Mouse (Mus musculus) spleen, embryonic (tissue): ENCODE data around the gene Aven.

Experiments
- CTCF ChIA-PET: fragments of 350-600 bp; sonication (Branson Sonifier 250); formaldehyde crosslinking; loops from one replicate; lab custom pipeline; 2022; lab: Charles Lee

Gene Aven

DNA sequence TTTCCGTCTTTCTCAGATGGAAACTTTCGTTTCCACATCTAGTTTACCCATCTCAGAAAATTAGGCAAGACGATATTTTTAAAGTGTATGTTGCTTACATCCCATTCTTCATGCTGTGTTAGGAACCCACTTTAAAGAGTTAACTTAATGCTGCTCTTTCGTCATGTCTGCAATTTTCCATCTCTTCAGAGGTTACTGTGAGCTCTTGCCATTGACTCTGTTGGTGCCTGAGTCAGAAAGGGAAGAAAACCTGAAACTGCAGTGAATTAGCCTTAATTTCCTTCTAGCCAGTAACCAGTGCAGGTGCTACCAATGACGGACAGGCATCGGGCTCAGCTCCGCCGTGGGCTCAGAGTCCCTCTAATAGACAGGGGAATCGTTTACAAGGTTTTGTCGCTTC, 63.8 kb downstream of the Aven start:
- CTCF ChIA-PET = no interaction called here

DNA sequence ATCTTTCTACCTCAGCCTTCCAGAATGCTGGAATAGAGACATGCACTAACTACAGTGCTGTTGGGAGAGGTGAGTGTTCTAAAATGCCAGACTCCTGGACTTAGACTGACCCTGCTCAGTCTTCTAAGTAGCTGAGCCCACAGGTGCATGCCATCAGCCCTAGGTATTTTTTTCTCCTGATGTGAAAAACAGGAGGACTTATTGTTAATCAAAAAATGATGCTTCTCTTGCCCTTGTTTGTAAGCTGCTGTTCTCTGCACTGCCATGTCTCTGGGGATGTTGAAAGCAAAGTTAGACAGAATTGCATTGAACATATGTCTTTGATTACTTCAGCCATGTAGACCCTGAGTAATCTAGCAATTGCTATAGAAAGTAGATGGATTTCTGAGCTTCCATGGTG, 64.7 kb downstream of the Aven start:
- CTCF ChIA-PET = no interaction called here

DNA sequence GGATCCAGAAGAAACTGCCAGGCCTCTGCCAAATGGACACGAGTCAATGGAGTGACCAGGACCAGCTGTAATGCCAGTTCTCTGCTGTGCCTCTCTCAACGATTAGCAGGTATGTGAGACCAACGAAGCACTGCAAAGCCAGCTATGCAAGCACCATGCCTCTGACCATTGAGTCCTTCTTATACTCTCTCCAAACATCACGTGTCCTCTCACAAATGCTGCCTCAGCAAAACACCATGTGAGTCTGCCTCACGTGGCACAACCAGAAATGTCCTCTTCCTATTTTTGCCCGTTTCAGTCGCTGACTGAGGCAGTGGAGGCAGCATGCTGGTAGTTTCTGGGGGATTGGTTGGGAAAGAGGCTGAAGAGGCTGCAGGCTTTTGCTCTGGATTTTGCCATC, 68.8 kb downstream of the Aven start:
- CTCF ChIA-PET = no interaction called here

DNA sequence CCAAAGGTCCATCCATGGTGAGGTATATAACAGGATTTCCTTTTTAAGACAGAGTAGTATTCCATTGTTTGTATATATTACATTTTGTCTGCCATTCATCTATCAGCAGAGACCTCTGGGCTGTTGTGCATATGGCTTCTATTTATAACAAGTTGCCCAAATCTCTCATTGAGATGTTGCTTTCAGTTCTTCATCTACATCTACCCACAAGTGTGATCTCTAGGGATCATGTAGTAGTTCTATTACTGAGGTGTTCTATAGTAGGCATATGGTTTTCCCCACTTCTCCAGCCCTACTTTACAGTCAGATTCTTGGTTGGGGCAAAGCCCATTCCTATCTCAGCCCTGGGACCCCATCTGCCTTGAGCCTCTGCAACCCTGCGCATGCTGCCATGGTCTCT, 72.3 kb downstream of the Aven start:
- CTCF ChIA-PET = no interaction called here

DNA sequence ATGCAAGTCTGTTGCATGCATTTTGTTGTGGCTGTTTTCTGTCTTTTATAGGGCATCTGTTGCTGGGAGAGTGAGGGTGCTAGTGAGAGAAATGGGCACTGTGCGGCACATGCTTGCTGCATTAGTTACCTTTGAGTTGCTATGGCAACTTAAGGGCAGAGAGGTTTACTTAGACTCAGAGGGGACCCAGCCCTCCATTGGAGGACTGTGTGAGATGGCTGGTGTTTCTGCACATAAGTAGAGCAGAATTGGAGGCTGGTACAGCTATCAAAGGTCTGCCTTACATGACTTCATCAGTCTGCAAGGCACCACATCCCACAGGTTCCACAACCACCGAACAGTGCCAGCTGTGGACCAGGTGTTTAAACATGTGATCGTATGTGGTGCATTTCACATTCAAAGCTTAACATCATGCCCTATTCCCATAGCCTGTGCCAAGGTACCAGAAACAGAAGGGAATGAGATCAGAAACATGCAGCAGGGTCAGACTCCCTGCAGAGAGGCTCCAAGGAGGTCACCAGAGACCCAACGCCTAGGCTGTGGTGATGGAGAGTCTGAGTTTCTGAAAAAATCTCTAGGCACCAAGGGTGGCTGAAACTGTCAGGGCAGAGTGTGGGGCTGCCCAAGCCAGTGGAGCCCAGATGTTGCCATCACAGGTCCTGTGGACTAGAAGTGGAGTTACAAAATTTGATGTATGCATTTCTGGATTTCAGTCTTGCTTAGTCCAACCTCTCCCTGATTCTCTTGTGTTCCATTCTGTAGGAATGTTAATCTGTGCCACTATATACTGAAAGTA, 73.7 kb downstream of the Aven start:
- CTCF ChIA-PET = no interaction called here

DNA sequence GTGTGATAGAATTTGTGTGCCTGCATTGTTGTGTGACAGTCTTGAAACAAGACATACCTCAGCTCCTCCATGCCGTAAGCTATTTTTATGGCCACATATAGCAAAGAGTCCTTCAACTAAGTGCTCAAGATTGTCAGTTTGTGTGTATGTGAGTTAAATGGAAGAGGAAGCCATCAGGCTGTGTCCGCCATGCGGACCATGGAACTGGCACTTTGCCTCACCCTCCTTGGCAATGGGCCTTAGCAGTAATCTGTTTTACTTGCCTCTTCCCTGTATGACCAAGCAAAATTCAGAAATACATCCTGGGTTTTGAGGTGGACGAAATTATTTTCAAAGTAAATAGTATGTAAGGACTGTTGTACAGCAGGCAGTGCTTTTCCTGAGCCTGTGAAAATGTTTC, 75.0 kb downstream of the Aven start:
- CTCF ChIA-PET = no interaction called here

DNA sequence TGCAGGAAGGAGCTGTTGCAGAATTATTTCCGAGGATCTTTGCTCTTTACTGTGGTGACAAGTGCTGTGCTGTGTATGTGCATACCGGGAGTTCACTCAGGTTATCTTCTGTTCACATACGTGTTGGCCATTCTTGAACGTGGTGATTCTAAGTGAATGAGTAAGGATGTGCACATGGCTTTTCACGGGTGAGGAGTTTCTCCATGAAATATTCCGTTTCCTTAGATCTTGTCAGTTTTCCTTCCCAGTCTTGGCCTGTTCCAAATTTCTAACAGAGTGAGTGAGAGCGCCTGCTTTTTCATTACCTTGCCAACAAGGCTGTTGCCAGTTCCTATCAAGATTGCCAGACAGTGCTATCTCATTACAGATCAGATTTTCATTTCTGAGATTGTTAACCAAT, 98.2 kb downstream of the Aven start:
- CTCF ChIA-PET = no interaction called here

DNA sequence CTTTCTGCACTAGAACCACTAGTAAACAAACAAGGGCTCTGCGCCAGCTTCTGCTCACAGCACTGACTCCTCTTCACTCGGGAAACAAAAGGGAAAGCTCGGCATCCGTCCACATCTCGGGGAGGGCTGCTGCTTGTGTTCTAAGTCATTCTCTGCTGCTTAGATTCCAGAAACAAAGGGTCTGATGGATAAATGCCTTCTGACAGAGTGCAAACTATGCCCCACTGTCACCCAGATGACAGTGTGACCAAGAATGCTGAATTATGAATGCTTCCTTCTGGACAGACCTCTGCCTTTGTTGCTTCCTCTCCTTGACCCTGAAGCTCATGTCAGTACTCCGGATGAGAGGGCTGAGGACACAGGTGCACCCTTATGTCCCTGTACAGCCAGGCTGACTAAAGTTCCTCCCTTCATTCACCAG, 98.7 kb downstream of the Aven start:
- CTCF ChIA-PET = no interaction called here

DNA sequence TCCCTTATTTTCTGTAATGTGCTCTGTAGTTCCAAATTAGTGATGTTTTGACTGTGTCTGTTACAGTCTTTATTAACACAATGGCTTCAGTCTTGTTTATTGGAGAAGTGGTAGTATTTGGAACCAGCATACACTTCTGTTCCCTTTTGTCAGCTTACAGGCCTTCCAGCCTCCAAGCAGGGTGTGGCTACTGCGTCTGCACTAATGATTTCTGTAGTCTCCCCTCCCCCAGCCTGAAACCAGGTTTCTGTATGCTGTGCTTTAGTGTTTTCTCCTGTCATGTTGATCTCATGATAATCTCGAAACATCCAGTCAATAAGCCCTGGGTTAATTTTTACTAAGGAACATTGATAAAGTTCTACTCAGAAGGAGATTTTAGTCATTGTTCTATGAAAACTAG, 100.6 kb downstream of the Aven start:
- CTCF ChIA-PET = no interaction called here

DNA sequence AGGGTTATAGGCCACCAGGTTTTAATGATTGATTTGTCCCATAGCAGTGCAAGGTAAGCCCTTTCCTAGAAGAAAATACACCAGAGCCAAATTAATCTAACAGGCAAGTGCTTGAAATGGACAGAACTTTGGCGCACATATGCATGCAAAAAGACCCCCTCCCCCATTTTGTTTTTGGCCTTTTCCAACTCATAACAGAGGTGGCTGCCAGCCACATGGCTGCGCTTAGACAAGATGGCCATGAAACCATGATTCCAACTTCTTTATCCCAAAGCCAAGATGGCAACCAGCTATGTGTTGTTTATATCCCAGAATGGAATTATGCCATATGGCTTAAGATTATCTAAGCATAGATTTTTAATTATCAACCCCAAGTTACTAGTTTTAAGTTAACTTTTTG, 101.0 kb downstream of the Aven start:
- CTCF ChIA-PET = no interaction called here

DNA sequence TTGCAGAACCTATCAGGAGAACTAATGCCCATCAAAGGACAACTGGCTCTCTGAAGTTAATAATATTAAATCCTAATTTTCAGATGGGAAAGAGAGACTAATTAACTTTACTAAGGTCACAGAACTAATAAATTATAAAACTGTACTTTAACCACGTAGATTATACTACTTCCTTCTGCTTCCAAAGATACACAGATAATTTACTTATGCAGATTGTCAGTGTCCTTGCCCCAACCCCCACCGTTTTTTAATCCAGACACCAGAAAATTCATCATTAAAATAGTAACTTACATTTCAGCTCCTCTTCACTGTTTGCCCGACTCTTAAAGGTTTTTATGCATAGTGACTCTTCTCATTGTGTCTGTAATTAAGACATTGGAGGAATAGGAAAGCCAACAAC, 103.0 kb downstream of the Aven start:
- CTCF ChIA-PET = no interaction called here

DNA sequence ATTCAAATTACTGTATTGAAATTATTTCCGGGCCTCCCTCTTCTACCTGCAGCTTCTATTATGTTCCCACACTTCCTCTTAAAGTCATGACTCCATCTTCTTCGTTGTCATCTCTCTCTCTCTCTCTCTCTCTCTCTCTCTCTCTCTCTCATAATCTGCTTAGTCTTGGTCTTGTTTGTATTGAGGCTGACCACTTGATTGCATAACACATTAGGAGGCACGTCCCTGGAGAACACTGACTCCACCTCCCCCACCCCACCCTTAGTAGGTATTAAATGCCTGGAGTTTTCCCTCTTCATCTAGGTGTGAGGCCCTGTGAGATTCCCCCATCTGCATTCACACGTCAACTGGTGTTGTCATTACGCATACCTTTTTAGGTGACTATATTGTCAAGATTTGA, 103.7 kb downstream of the Aven start:
- CTCF ChIA-PET = no interaction called here

DNA sequence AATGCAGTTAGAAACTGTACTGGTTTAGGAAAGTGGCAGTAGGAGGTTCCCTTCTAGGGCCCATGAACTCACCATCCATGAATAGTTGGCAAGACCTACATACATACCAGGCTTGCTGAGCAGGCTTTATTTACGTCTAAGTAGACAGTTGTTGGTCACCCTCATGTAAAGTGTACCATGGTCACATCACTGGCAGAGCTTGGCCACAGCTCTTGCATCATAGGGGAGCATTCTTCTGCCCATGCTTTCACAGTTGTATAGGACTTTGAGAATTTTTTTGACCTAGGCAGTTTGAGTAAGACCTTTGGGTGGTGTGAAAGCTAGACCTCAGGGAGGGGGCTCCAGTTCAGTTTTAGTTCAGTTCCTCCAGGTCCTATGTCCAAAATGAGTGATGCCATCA, 104.3 kb downstream of the Aven start:
- CTCF ChIA-PET = no interaction called here

DNA sequence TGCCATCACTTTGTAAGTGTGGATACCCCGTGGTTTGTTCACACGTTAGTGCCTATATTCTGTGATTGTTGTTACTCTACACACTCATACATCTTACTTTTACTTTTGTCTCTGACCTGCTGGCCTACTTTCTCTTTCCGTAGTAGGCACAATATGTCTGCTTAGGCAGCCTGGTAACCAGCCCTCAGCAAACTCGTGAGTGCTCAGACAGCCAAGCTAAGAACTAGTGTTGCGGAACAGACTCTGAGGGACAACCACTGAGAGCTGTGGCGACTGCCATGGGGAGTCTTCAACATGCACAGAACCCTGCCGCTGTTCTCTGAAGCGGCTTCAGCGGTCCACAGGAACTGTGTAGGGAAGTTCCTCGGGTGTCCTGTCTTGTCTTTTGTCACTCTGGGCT, 107.5 kb downstream of the Aven start:
- CTCF ChIA-PET = no interaction called here

DNA sequence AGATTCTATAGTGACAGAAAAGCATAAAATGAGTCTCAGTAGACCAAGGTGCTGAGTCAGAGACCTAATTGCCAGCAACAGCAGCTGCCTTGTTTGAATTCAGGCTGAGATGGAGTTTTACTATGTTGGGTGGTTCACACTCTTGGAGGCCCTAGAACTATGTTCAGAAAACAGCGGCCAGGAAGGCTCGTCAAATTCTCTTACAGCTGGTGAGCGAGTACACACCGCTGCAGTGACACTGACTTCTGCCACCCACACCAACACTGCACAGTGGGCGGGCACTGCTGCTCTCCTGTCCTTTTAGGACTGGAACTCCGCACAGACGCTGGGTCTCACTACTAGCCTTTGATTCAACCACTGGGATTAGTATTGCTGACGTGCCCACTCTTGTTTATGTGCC, 109.7 kb downstream of the Aven start:
- CTCF ChIA-PET = no interaction called here

DNA sequence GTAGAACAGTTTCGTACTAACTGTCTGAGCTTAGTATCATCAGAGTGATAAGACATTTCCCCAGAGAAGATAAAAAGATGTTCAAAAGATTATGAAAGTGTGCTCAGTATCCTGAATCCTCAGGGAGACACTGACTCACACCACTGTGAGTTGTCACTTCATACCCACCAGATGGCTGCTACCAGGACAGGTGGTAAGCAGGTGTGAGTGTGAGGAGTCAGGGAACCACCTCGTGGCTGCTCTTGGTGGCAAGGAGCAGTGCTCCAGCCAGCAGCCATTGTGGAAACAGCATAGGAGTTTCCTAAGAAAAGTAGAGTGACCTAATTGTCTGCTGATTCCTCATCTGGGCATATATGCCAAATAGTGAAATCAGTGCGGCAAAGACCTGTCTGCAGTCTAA, 113.8 kb downstream of the Aven start:
- CTCF ChIA-PET = no interaction called here

DNA sequence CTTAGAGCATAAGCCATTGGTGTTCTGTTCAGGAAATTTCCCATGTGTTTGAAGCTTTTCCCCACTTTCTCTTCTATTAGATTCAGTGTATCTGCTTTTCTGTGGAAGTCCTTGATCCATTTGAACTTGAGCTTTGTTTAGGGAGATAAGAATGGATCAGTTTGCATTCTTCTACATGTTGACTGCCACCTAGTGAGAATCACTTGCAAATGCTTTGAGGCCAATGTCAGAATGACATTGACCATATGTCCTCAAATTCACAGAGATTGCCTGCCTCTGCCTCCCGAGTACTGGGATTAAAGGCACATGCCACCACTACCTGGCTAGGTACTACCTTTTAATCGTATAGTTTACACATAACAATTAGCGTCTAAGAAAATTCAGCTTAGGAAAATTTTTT, 119.9 kb downstream of the Aven start:
- CTCF ChIA-PET = interaction anchor here (0.7 kb wide), 2 partner anchors 27 to 99 kb away, joined by 3 to 4 read pairs; no protein-coding TSS in a partner anchor

DNA sequence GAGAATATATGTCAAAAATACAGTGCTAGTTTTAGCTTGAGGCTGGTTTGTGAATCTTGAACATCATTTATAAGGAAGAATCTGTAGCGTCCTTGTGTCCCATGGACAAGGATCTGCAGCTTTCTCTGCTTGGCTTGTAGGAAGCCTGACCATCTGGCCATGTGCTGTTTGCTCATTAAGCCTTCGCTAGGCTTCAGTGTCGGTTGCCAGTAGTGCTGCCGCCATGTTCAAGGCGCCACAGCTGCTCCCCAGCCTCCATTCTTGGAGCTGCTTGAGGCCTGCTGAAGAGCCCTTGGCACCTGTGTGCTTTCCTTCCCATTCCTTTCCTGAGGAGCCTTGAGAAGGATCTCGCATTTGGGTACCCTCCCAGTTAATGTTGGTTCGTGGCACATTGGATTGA, 121.6 kb downstream of the Aven start:
- CTCF ChIA-PET = no interaction called here

DNA sequence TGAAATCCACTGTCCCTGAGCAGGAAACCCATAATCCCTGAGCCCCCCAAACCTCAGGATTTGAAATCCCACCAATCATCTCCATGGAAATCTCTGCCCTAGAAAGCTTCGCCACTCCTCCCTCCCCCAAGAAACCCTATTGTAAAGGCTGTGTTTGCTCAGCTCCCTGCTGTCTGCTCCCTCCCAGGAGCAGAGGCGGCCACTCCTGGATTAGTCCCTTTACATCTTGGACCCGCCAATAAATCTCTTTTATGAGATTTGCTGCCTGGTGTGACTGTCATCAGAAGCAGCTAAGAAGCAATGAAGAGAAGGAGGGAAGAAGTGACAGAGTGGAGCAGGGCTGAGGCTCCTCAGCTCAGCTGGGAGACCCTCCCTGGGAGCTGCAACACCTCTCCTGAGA, 124.4 kb downstream of the Aven start:
- CTCF ChIA-PET = no interaction called here

DNA sequence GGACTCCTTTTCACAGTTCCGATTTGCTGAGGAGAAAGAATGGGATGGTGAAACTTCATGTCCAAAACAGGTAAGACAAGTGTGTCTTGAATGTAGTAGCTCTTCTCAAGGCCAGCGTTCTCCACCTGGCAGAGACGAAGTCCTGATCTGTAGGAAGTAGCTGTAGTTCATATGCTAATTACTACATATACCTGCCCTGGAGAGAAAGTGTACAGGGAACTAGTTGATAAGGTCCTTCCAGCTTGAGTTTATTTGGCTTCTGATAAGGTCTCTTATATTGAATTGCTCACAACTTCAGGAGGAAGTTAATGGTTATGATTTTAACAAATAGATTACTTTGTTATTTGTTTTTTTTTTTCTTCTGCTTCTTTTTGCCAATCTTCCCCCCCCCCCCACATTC, 132.4 kb downstream of the Aven start:
- CTCF ChIA-PET = interaction anchor here (0.7 kb wide), 1 partner anchor 31 kb away, joined by 8 read pairs; no protein-coding TSS in a partner anchor

DNA sequence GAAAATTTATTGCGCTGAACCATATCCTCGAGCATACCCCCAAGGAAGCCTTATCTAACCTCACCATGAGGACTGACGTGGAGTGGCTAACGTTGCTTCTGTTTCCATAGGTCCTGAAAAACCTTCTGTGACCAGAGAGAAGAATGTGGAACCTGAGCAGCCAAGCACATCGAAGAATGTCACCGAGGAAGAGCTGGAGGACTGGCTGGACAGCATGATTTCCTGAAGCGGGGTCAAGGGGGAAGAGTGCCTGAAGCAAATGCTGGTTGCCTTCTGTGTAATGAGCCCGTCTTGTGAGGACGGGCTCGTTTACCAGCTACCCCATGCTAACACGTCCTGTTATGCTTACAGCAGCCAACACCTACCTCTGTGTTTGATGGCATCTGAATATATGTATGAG, 137.9 kb downstream of the Aven start:
- CTCF ChIA-PET = no interaction called here

DNA sequence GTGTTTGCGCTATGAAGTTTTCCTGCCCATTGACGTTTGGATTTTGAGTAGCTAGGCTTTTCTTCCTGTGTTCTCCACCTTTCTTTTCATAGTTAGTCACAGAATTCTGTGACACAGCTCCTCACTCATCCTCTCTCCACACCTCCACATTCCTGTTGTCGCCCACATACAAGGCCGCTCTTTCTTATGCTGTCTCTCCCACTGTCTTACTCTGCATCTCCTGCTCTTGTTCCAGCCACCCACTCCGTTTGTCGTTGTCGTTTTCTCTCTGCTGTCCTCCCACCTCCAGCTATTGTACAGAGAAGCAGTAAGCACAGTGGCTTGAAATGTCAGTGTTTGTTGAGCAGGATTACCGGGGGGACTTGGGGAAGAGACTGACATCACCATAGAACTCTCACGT, 139.8 kb downstream of the Aven start:
- CTCF ChIA-PET = no interaction called here

DNA sequence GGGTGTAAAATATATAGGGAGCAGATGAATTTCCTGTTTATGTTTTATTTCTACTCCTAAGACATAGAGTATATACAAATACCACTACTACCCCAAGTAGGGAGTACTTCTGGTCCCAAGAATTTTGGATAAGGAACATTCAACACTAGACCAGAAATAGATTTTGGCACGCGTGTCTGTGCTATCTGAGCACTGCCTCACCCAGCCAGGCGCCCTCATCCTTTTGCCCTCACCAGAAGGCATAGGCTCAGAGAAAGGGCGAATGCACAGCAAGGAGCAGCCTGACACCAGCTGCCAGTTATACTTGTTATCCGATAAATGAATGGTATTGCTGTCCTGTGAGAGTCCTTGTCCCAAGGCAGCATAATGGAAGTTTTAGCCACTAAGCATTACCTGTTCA, 144.4 kb downstream of the Aven start:
- CTCF ChIA-PET = no interaction called here

DNA sequence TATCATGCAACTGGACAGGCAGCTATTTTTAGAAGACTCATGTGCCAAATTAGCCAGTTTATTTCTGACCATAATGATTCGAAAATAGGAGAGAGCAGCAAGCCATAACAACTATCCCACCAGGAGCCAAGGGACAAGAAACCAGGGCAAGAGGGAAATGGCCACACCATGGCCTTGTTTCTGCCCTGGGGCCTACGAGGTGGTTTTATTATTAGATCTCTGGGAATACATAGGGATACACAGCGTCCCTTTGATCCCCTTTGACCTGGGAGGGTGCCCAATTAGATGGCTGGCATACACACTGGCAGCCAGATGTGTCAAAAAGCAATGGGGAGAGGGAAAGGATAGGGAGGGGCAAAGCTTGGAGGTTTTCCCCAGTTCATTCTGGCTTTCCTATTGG, 161.1 kb downstream of the Aven start:
- CTCF ChIA-PET = no interaction called here
